Mouse (Mus musculus): ENCODE data around the gene Gm10644. TPM values are rescaled to one million over a fixed set of nuclear protein-coding genes. Genes with fewer than 3 reads are reported as not detected.
A peak's percentile ranks its signal among the peaks of the same experiment; 100 is the strongest.
"Not testable (repeated sequence)": the region's sequence is repeated elsewhere in the genome, so short reads cannot be mapped to it uniquely, and the experiment has no call there.

Gene Gm10644
- polyA plus RNA-seq, 1 experiment from 2014 or later: 0.42 TPM

- H3K9me3 ChIP-seq: no peaks in the 10 kb centered on the region
- H3K9ac ChIP-seq: peak overlapping the region; percentile 82; the same call in 1 of the 2 replicates
- WGBS: 0% methylated on average over 73 of the region's 103 CpGs
- peak overlapping the region; percentile 98 for H3K27ac ChIP-seq
- peak overlapping the region; percentile 91 for H3K4me2 ChIP-seq
- H3K4me1 ChIP-seq: peaks cover 21% of the 10 kb centered on the region
- peak overlapping the region; percentile 84 for H3K4me3 ChIP-seq (replicated peaks)
- H3K36me3 ChIP-seq: peaks cover 23% of the 10 kb centered on the region
- peak; percentile 88 for ATAC-seq (ENCODE audit: insufficient read depth, low FRiP score, low read depth)
- no peaks in the 10 kb centered on the region for H3K27me3 ChIP-seq (replicated peaks)
Measured at GRCm38 (mm10) chr8:83996567-83997505, 41.8 kb upstream of the Gm10644 start.

- Histone ChIP-seq H3K36me3 (peaks cover 16% of the 10 kb centered on the region), H3K27me3 (replicated peaks) (no peaks in the 10 kb centered on the region), H3K4me3 (replicated peaks) (peak overlapping the region; percentile 84), H3K4me1 (peaks cover 15% of the 10 kb centered on the region), H3K9me3 (no peaks in the 10 kb centered on the region), H3K27ac (peak overlapping the region; percentile 98; the same call in 1 of the 2 replicates), H3K9ac (no peak overlapping the region; the same call in 1 of the 2 replicates), H3K4me2 (peak overlapping the region; percentile 91)
- no peak for ATAC-seq (ENCODE audit: insufficient read depth, low FRiP score, low read depth)
- 20% methylated on average over 12 of the region's 12 CpGs for WGBS
Measured at GRCm38 (mm10) chr8:83995973-83996372, 41.0 kb upstream of the Gm10644 start.

DNA sequence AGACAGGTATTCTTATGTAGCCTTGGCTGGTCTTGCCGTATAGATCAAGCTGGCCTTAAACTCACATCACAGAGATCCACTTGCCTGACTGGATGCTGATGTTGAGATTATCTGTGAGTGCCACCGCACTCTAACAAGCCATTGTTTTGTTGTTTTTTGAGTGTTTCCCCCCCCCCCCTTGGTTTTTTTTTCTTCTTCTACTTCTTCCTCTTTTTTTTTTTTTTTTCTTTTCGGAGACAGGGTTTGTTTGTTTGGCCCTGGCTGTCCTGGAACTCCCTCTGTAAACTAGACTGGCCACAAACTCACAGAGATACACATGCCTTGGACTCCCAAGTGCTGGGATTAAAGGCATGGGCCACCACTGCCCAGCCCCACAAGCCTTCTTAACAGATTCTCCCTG, 39.0 kb upstream of the Gm10644 start:
- no peak overlapping the region for H3K27ac ChIP-seq
- no peak overlapping the region for H3K4me3 ChIP-seq (replicated peaks)
- H3K9me3 ChIP-seq: no peaks in the 10 kb centered on the region
- H3K4me1 ChIP-seq: peaks cover 4% of the 10 kb centered on the region
- 74% methylated on average over 3 of the region's 3 CpGs for WGBS
- H3K9ac ChIP-seq: no peak overlapping the region
- H3K27me3 ChIP-seq (replicated peaks): no peaks in the 10 kb centered on the region
- no peak for ATAC-seq (ENCODE audit: insufficient read depth, low FRiP score, low read depth)
- H3K4me2 ChIP-seq: no peak overlapping the region
- H3K36me3 ChIP-seq: peaks cover 25% of the 10 kb centered on the region

DNA sequence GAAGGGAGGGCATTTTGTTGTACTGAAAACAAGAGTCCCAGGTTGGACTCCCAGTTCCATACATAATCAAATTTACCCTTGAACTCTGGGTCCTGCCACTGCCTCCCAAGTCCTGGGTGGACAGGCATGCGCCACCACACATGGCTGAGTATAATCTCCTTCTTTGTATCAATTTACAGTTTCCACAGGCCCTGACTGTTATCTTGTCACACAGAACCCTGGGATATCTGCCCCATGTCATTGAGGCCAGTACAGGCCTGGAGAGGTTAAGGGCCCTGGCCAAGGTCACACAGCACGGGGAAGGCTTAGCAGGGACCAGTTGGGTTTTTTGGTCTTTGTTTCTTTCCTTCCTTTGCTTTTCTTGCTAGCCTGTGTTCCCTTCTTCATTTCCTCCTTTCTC, 37.5 kb upstream of the Gm10644 start:
- H3K27me3 ChIP-seq (replicated peaks): no peaks in the 10 kb centered on the region
- no peak overlapping the region for H3K27ac ChIP-seq
- peaks cover 37% of the 10 kb centered on the region for H3K36me3 ChIP-seq
- no peaks in the 10 kb centered on the region for H3K9me3 ChIP-seq
- no peak for ATAC-seq (ENCODE audit: insufficient read depth, low FRiP score, low read depth)
- H3K4me3 ChIP-seq (replicated peaks): no peak overlapping the region
- no peak overlapping the region for H3K4me2 ChIP-seq
- 78% methylated on average over 2 of the region's 2 CpGs for WGBS
- H3K4me1 ChIP-seq: no peaks in the 10 kb centered on the region; the same call in 1 of the 2 replicates
- no peak overlapping the region for H3K9ac ChIP-seq

DNA sequence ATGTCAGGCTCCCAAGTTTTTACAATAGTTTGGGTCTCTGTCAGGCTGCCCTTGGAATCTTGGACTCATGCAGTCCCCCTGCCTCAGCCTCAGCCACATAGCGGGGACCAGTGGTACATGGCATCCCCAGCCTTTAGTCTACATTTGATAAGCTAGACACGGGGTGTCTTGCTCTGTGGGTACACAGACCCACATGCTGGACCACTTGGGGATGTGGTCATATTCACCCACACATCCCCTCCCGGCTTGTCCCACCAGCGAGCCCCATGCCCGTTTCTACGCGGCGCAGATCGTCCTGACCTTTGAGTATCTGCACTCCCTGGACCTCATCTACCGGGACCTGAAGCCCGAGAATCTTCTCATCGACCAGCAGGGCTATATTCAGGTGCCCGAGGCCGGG, 35.2 kb upstream of the Gm10644 start:
- ATAC-seq (ENCODE audit: insufficient read depth, low FRiP score, low read depth): no peak
- H3K9ac ChIP-seq: no peak overlapping the region
- no peak overlapping the region for H3K4me2 ChIP-seq
- no peaks in the 10 kb centered on the region for H3K27me3 ChIP-seq (replicated peaks)
- WGBS: 95% methylated on average over 14 of the region's 14 CpGs
- H3K4me1 ChIP-seq: no peaks in the 10 kb centered on the region
- H3K4me3 ChIP-seq (replicated peaks): no peak overlapping the region
- no peak overlapping the region for H3K27ac ChIP-seq
- peaks cover 47% of the 10 kb centered on the region for H3K36me3 ChIP-seq
- no peaks in the 10 kb centered on the region for H3K9me3 ChIP-seq

- Histone ChIP-seq H3K4me1 (no peaks in the 10 kb centered on the region), H3K27ac (no peak overlapping the region), H3K4me2 (no peak overlapping the region), H3K27me3 (replicated peaks) (no peaks in the 10 kb centered on the region), H3K4me3 (replicated peaks) (no peak overlapping the region), H3K36me3 (peaks cover 54% of the 10 kb centered on the region), H3K9me3 (no peaks in the 10 kb centered on the region), H3K9ac (no peak overlapping the region)
- ATAC-seq (ENCODE audit: insufficient read depth, low FRiP score, low read depth): no peak
- 86% methylated on average over 7 of the region's 7 CpGs for WGBS
Measured at GRCm38 (mm10) chr8:83989243-83989642, 34.2 kb upstream of the Gm10644 start.

DNA sequence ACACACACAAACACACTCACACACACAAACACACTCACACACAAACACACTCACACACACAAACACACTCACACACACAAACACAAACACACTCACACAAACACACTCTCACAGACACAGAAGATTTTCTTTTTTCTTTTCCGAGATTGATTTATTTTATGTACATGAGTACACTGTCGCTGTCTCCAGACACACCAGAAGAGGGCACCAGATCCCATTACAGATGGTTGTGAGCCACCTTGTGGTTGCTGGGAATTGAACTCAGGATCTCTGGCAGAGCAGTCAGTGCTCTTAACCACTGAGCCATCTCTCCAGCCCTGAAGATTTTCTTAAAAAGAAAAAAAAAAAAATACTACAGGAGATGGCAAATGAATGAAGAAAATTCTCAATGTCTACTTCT, 28.2 kb upstream of the Gm10644 start:
- H3K9me3 ChIP-seq; H3K4me2 ChIP-seq; H3K9ac ChIP-seq; H3K27me3 ChIP-seq (replicated peaks); H3K4me3 ChIP-seq (replicated peaks); ATAC-seq (ENCODE audit: insufficient read depth, low FRiP score, low read depth); H3K27ac ChIP-seq; H3K4me1 ChIP-seq: not testable (repeated sequence)
- 98% methylated on average over 2 of the region's 2 CpGs for WGBS
- peaks cover 51% of the 10 kb centered on the region for H3K36me3 ChIP-seq

DNA sequence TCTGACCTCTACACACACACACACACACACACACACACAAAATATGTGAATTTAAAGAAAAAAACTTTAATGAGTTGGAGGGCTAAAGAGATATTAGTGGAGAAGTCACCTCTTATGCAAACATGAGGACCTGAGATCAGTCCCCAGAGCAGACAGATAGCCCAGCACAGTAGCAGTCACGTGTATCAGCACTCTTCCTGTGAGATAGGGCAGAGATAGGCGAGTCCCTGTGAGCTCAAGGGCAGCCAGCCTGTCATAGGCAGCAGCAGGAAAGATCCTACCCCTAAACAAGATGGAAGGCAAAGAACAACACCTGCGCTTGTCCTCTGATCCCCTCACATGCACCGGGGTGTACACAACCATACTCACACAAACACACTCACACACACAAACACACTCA, 27.4 kb upstream of the Gm10644 start:
- Histone ChIP-seq H3K9me3 (no peaks in the 10 kb centered on the region), H3K4me1 (peaks cover 10% of the 10 kb centered on the region; the same call in 1 of the 2 replicates), H3K27me3 (replicated peaks) (no peaks in the 10 kb centered on the region), H3K4me2 (no peak overlapping the region), H3K27ac (no peak overlapping the region), H3K4me3 (replicated peaks) (no peak overlapping the region), H3K9ac (no peak overlapping the region), H3K36me3 (peaks cover 46% of the 10 kb centered on the region)
- 71% methylated on average over 4 of the region's 4 CpGs for WGBS
- ATAC-seq (ENCODE audit: insufficient read depth, low FRiP score, low read depth): no peak; the same call in 1 of the 2 replicates

DNA sequence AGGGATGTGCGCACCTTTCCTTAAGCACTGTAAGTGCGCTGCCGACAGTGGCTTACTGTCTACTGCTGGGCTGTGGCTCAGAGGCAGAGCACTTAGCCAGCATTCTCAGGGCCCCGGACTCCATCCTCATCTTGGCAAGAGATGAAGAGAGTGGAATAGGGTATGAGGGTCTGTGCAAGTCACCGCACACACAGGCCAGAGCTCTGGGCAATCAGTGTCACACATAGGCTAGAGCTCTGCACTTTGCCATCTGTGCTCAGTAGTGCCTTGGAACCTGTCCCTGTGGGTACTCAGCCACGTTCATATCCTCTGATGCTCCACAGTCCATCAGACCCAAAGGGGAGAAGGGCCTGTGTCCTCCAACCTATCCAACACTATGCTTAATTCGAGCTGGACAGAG, 26.5 kb upstream of the Gm10644 start:
- no peak overlapping the region for H3K9ac ChIP-seq
- H3K9me3 ChIP-seq: no peaks in the 10 kb centered on the region
- no peak overlapping the region for H3K4me2 ChIP-seq
- H3K36me3 ChIP-seq: peaks cover 39% of the 10 kb centered on the region
- peaks cover 19% of the 10 kb centered on the region for H3K4me1 ChIP-seq
- H3K4me3 ChIP-seq (replicated peaks): no peak overlapping the region
- no peaks in the 10 kb centered on the region for H3K27me3 ChIP-seq (replicated peaks)
- ATAC-seq (ENCODE audit: insufficient read depth, low FRiP score, low read depth): no peak
- 96% methylated on average over 7 of the region's 7 CpGs for WGBS
- no peak overlapping the region for H3K27ac ChIP-seq

DNA sequence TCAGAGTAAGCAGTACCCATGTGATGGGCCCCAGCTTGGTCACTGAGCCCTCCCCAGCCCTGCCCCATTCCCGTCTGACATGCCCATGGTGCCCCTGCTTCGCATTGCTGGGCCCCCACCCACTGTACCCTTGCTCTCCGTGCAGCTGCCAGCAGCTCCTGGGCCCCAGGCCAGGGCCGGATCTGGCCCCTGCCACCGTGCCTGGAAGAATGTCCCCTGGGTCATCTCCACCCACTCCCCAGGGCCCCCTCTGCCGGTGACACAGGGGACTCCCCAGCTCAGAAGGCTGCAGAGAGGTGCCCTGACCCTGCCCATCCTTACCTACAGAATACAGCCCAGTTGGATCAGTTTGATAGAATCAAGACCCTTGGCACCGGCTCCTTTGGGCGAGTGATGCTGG, 25.8 kb upstream of the Gm10644 start:
- peaks cover 36% of the 10 kb centered on the region for H3K36me3 ChIP-seq
- no peak overlapping the region for H3K9ac ChIP-seq
- no peak overlapping the region for H3K27ac ChIP-seq
- H3K27me3 ChIP-seq (replicated peaks): no peaks in the 10 kb centered on the region
- H3K4me2 ChIP-seq: no peak overlapping the region
- no peak overlapping the region for H3K4me3 ChIP-seq (replicated peaks)
- H3K4me1 ChIP-seq: peaks cover 23% of the 10 kb centered on the region
- H3K9me3 ChIP-seq: no peaks in the 10 kb centered on the region
- no peak for ATAC-seq (ENCODE audit: insufficient read depth, low FRiP score, low read depth)
- WGBS: 87% methylated on average over 8 of the region's 8 CpGs

DNA sequence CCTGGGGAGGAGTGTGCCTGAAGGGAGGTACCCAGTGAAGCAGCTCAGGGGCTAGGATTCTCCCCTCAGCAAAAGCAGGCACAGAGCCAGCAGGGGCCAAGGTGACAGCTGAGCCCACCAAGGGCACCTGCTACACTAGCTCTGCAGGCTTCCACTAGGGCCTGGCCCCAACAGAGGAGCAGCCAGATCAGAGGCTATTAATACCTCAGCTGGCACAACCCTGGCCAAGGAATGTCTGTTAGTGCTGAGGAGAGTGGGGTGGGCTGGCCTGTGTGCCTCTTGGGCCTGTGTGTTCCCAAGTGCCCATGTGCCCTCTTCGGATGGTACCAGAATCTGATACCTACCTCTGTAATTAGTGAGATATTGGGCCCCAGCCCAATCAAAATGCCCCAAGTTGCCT, 25.2 kb upstream of the Gm10644 start:
- Histone ChIP-seq H3K9ac (no peak overlapping the region), H3K27ac (no peak overlapping the region)

DNA sequence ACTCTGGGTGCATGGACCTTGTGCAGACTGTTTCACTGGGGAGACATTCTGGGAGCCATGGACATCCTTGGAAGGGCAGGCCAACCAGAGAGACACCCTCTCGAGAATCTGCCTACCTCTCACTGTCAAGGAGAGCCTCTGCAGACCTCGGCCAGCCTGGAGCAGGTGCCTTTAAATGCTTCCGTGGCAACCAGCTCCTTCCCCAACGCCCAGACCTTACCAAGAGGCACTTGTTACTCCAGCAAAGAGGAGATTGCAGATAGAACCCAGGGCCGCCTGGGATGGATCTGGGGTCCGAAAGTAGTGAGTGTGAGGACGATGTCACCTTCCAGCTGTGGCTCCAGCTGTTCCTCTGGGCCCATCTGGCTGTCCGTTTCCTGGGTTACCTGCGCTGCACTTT, 23.2 kb upstream of the Gm10644 start:
- H3K9me3 ChIP-seq: no peaks in the 10 kb centered on the region
- no peak overlapping the region for H3K9ac ChIP-seq
- H3K36me3 ChIP-seq: peaks cover 25% of the 10 kb centered on the region
- ATAC-seq (ENCODE audit: insufficient read depth, low FRiP score, low read depth): no peak
- 67% methylated on average over 9 of the region's 9 CpGs for WGBS
- no peaks in the 10 kb centered on the region for H3K27me3 ChIP-seq (replicated peaks)
- H3K27ac ChIP-seq: no peak overlapping the region
- H3K4me1 ChIP-seq: peaks cover 35% of the 10 kb centered on the region
- H3K4me3 ChIP-seq (replicated peaks): no peak overlapping the region
- no peak overlapping the region for H3K4me2 ChIP-seq

More for the DNA sequence above, 25.2 kb upstream of the Gm10644 start:
- 80% methylated on average over 1 of the region's 1 CpGs for WGBS
- ATAC-seq (ENCODE audit: insufficient read depth, low FRiP score, low read depth): no peak
- no peaks in the 10 kb centered on the region for H3K27me3 ChIP-seq (replicated peaks)
- H3K36me3 ChIP-seq: peaks cover 36% of the 10 kb centered on the region
- no peak overlapping the region for H3K4me3 ChIP-seq (replicated peaks)
- no peak overlapping the region for H3K4me2 ChIP-seq
- no peaks in the 10 kb centered on the region for H3K9me3 ChIP-seq
- peaks cover 23% of the 10 kb centered on the region for H3K4me1 ChIP-seq
